Mouse (Mus musculus): ENCODE data around the gene Fgf11.

DNA sequence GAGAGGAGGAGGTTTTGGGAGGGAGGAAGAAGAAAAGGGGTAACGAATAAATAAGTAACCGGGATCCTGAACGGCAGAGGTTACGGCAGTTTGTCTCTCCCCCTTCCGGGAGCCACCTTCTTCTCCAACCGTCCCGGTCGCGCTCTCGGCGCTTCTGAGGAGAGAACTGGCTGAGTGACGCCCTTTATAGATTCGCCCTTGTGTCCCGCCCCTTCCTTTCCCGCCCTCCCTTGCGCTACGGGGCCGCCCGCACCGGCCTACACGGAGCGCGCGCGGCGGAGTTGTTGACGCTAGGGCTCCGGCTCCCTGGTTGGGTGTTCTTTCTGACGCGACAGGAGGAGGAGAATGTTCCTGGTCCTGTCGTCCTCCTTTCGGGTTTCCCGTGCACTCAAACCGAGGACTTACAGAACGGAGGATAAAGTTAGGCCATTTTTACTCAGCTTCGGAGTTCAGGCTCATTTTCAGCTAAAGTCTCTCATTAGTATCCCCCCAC is 43.1 kb downstream of the Fgf11 start, which contains the start of gene Polr2a:
- no peak for TF ChIP-seq CTCF (IDR thresholded peaks at IDR 0.05; ENCODE audit: low read depth)
- TF ChIP-seq EP300 (IDR thresholded peaks at IDR 0.05; ENCODE audit: low read depth) = no peak; the same call in 1 of the 2 replicates
